Mouse (Mus musculus) adrenal gland (tissue): ENCODE measurements at regions not wholly inside any gene's neighbourhood (a gene's known extent, or its start where the extent isn't known, plus 50 kb on each side); places are given as distances from the start of the nearest gene placed in this dataset.

Experiments used
- intact Hi-C: fragments of 180-260 bp; cut with DNase I; formaldehyde crosslinking; loops from one replicate; pipeline ENCODE4 v1.15.1; 2025

DNA sequence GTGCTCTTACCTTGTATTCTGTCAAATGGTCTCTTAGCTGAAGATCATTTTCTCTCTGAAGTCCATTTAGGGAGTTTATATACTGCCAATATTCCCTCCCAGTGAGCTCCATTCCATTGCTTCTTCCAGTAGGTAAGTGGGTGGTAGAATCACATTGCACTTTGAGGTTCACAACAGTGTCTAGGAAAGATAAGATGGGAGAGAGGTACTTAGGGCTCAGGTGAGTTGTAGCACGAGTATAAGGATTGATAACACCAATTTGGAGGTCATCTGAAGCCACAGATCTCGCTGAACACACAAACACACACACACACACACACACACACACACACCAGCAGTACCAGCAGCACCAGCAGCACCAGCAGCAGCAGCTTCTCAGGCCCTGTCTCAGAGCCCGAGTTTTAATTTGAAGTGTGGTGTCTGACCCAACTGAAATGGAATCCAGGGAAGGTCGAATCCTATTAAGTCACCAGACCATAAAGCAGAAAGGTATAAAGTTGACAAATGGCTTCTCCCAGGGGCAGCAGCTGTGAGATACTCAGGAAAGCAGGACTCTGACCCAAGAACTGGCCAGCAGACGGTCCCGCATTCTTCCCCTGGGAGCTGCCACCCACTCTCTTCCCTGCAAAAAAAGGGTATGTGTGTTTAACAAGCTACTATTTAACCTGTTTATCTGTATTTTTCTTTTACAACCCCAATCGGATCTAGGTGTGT is 561.9 kb upstream of the Cdh11 start:
- intact Hi-C loops: no loop called here

GRCm38 (mm10) chr8:103361713-103362112 is 576.3 kb upstream of the Cdh11 start:
- intact Hi-C loops: no loop called here

- intact Hi-C loops: no loop called here
These were observed 585.0 kb upstream of the Cdh11 start for GRCm38 (mm10) chr8:103370394-103370793.

- intact Hi-C loops: no loop called here
These were observed 587.6 kb upstream of the Cdh11 start for GRCm38 (mm10) chr8:103373007-103373406.

- intact Hi-C loops: no loop called here
These were observed 588.7 kb upstream of the Cdh11 start for GRCm38 (mm10) chr8:103374151-103374550.

DNA sequence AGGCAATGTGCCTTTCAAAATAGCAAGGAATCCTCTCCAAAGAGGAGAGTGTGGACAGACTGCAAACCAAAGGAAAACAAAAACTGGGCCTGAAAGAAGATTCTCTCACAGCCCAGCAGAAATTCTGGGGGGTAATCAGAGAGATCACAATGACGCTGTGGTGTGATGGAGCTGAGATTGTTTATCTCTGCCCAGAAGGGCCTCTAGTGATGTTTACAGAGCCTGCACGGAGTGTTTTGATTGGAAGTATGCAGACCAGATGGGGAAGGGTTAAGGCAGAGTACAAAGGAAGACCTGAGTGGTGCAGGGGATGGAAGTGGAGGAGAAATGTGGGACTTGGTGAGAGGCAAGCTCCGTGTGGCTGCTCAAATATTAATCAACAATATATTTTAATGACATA is 593.1 kb upstream of the Cdh11 start:
- intact Hi-C loops: no loop called here

DNA sequence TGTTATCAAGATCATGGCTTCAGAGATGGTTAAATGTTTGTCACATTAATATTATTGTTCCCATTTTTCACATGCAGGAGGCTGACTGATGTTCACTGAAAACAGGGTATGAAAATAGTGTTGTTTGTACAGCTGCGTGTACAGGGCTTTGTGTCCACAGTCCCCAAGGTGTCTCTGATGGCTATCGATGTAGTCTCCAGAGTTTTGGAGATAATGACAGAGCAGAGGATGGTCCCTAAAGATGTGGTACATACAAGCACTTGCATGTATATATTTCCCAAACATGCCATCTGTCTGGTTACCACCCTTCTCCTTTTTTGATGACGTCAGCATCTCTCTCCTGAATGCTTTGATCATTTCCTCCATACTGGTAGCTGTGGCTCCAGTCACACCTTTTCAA is 596.1 kb upstream of the Cdh11 start:
- intact Hi-C loops: no loop called here

DNA sequence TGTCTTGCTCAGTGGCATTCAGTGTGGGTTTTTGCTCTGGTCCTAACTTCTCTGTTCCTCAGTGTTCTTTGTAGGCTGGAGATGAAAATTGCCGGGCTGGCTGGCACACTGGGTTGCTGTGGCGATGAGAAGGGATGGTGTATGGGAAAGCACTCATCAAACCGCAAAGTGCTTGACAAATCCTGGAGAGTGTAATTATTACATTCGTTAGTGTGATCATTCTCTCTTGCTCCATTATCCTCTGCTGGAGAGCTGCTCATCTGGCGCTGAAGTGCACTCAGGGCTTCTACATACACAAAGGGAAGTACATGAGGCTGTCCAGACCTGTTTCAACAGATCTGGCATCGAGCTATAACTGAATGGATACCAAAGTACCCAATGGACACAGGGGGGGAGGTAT is 605.9 kb upstream of the Cdh11 start:
- intact Hi-C loops: no loop called here

GRCm38 (mm10) chr8:103395316-103395715 is 609.9 kb upstream of the Cdh11 start:
- intact Hi-C loops: no loop called here

DNA sequence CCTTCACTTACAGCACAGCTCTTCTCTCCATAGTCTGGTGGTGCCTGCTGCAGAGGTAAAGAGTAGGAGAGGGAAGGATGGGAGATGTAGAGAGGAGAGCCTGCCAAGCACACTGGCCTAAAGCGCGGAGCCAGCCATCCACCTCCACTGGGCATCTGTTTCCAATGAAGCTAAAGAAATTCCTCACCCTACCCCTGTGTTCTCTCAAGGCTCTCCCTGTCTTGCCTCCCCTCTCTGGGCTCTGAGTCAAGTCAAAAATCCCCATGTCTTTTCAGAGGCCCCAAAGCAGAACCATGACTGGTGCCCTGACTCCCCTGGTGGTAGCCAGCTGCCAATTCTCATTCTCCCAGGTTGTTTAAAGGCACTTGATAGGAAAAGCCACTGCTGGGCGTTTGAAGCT is 612.7 kb upstream of the Cdh11 start:
- intact Hi-C loops: no loop called here

DNA sequence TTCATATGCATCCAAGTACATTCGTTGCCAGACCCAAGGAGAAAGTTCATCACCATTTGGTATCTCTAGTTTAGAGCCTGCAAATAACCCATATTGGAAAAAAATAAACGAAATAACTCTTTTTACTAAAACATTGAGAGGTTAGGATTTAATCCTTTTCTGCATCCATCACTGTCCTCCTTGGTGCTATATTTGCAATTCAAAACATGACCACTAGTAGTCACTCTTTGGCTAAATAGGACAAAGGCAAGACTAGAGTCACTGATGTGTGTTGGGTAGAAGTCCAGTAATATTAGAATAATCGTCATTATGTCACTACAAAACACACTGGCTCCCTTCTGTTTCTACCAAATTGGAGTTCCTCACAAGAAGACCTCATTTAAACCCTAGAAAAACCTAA is 614.0 kb upstream of the Cdh11 start:
- intact Hi-C loops: no loop called here

GRCm38 (mm10) chr8:103400143-103400542 is 614.7 kb upstream of the Cdh11 start:
- intact Hi-C loops: no loop called here

- intact Hi-C loops: no loop called here
These were observed 617.3 kb upstream of the Cdh11 start for GRCm38 (mm10) chr8:103402731-103403130.

DNA sequence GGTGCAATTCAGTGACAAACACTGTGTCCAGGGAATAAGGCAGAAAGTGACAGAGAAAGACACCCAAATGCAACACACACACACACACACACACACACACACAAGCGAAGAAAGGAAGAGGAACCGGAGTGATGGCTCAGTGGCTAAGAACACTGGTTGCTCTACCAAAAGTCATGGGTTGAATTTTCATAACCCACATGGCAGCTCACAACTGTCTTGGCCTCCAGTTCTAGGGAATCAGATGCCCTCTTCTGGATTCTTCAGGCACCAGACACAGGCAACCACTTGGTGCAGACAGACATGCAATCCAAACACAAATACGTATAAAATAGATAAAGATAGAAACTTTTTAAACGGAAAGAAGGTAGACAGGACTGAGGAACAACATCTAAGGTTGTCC is 618.4 kb upstream of the Cdh11 start:
- intact Hi-C loops: no loop called here

DNA sequence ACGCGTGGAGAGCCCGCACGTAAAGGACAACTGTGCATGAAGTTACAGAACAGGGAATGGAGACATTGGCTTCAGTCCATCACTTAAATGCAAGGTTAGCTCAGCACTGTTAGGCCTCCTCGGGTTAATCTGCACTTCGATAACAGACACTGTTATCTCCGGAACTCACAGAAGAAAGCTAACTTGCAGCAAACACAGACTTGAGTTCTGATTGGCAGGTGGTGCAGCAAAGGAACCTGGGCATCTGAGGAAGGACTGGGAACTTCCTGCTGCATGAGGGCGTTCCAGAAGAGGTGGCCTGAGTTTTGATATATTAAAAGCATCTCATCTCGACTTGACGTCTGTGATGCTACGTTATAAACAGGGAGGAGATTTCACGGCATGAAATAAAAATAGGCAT is 620.3 kb upstream of the Cdh11 start:
- intact Hi-C loops: no loop called here

DNA sequence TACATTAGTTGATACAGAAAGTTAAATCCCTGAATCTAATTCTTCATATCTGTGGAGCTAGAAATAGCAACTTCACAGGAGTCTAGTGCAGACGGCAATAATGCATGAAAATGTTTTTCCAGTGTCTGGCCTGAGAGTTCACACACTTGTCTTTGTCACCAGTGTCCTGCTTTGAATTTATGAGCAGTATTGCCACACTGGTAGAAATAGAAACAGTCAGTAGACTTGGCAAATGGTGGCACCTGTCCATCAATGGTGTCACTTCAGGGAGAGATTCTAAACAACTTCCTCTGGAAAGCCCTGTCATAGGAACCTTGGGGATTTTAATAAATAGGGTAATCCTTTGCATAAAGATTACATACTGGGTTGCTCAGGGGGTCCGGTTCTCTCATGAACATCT is 621.5 kb upstream of the Cdh11 start:
- intact Hi-C loops: no loop called here

DNA sequence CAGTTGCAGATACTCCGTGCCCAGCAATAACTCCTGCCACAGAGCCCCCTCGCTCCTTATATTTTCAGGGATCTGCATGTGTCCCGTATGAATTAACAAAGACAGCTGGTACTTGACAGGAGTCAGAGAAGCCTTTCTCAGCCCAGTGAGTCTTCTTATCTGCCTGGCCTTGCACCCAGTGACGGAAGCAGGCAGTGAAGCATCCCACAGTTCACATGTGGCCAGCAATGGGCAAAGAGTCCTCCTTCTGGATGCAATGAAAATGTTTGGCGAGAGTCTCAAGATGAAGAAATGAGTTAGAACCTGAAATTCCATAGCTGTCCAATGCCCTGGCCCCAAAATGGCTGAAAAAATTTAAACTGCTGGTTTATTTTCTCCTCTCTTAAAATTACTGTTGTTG is 622.2 kb upstream of the Cdh11 start:
- intact Hi-C loops: no loop called here

DNA sequence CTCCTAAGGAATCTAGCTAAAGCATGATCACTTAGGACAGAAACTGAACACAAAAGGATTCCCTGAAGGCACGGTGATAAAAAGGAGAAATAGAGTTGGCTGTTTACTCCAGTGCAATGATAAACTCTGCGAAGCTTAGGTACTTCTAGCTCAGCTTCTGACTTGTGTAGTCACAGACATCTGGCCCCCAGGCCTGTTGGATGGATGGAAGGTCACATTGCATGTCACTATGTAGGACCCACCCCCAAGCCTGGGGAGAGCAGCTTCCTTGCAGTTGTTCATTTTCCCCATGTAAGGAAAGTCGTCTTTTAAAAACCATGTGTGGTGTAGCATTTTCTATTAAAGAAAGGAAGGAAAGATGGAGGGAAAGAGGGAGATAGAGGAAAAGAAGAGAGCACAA is 623.0 kb upstream of the Cdh11 start:
- intact Hi-C loops: no loop called here

- intact Hi-C loops: no loop called here
These were observed 623.7 kb upstream of the Cdh11 start for GRCm38 (mm10) chr8:103409121-103409551.

- intact Hi-C loops: no loop called here
These were observed 627.3 kb upstream of the Cdh11 start for GRCm38 (mm10) chr8:103412731-103413130.

DNA sequence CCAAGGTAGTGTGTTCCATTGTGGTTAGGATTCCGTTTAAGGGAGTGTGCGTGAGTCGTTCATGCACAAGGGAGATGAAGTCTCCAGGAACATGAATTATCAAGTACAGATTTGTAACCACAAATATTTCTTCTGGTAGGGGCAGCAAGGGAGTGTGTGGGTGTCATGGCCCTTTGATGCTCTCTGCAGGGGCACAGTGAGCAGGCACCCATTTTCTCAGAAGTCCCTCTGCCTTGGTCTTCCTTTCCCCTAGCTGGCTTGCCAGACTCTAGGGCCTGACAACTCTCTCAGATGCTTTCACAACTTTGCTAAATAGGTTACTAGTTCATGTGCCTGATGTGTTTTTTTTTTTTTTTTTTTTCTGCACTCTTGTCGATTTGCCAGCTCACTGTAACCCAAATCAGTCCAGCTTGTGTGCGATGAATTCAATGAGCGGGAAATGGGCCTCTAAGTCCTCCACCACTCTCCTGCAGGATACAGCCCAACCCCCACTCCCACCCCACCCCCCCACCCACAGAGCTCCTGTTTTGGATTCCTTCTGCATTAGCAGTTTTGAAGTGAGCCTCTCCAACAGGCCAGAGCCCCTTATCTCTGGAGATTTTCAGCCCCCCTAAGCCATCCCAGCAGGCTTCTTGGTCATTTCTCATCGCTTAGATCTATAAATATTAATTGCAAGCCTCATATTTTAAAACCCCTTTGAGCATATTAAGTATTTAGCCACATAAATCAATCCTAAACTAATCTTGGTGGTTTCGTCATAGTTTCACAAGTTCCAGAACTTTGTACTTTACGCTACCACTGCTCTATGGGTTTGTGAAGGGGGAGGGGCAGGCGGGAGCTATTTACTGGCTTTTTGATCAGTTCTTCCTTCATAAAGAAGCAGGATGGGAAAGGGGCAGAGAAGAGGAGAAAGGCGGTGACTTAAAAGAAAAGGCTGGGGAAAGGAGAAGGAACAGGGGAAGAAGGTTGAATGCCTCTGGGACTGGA is 628.4 kb upstream of the Cdh11 start:
- intact Hi-C loops: no loop called here

DNA sequence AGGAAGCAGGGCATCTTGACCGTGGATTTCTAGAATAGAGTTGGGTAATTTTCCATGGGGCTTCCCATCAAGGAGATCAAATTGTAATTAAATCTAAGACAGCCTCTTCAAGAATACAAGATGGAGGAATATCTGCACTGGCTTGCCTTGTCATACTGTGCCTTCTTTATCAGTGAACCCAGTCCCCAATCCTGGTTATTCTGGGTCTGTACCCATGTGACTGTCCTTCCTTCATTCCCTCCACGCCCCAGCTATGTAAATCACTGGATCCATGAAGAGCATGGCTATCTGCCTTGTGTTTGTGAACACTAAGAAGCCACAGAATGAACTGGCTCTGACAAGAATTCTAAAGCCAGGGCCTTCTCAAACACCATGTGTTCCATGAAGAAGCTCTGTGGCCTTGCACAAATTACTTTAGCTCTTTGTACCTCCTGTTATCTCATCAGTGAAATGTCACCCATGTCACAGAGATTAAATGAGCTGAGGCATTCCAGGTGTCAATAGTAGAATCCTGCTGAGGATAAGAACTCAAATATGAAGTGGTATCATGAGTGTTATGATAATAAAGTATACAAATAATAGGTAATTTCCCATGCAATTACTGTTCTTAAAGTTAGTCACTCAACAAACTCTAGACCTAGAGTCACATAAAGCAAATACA is 637.0 kb upstream of the Cdh11 start:
- intact Hi-C loops: no loop called here
